Mouse (Mus musculus) MN1 (cell line): ENCODE results near the gene Golm1.

Experiments
- DNase-seq: peaks from one replicate; pipeline ENCODE4 v3.0.0-alpha.2; 2016; ENCODE audit warnings: low spot score

Gene Golm1

GRCm38 (mm10) chr13:59590691-59591090 is 84.9 kb downstream of the Golm1 start:
- no peak for DNase-seq

GRCm38 (mm10) chr13:59589672-59590071 is 85.9 kb downstream of the Golm1 start:
- DNase-seq, result no peak

- DNase-seq, result no peak
Observed at GRCm38 (mm10) chr13:59587201-59587600, 88.4 kb downstream of the Golm1 start.

- peak; percentile 47 for DNase-seq
Observed at GRCm38 (mm10) chr13:59585648-59586005, 90.0 kb downstream of the Golm1 start.

GRCm38 (mm10) chr13:59584947-59585647 is 90.5 kb downstream of the Golm1 start, which contains the start of the genes Agtpbp1 and Naa35:
TSS of gene Agtpbp1 (minus strand) at chr13:59585227.
TSS of gene Naa35 (plus strand) at chr13:59585259.
- DNase-seq, result peak; percentile 98
